Mouse (Mus musculus): ENCODE measurements around the gene D330020A13Rik.

The D330020A13Rik gene

GRCm38 (mm10) chr6:120301137-120301536 lies 7.0 kb downstream of the D330020A13Rik start:
- DNase-seq: no peak

- no peak for DNase-seq
These were observed 8.7 kb downstream of the D330020A13Rik start for GRCm38 (mm10) chr6:120302755-120303316.

- no peak for DNase-seq
These were observed 12.9 kb downstream of the D330020A13Rik start for GRCm38 (mm10) chr6:120306859-120307594.

GRCm38 (mm10) chr6:120309338-120309737 lies 15.2 kb downstream of the D330020A13Rik start:
- no peak for DNase-seq

GRCm38 (mm10) chr6:120309787-120310186 lies 15.6 kb downstream of the D330020A13Rik start:
- DNase-seq: no peak

- no peak for DNase-seq
These were observed 18.3 kb downstream of the D330020A13Rik start for GRCm38 (mm10) chr6:120312443-120312842.

DNA sequence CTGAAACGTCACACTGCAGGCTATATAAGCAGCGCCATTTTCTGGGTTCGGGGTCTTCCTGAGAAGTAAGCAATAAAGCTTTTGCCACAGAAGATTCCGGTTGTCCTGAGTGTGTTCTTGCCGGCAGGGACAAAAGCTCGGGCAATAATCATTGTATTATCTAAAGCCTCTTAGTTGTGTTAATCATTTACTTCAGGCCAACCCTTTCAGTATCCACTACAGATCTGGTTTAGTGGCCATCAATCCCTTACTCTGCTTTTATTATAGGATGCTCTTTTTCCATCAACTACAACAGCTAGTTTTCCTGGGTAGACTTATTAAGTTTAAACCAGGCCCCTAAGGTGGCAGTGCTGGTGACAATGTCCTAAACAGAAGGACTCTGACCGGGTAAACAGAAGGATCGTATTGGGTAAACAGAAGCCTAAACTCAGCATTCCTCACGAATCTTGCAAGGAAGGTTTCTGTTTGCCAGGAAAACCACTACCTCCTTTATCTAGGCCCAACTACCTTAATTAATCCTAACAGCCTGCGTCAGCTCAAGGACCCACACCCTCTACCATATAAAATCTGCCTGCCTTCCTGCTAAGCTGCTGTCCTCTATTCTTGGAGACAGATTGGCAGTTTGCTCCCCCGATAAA lies 24.3 kb downstream of the D330020A13Rik start:
- DNase-seq: no peak

- no peak for DNase-seq
These were observed 25.0 kb downstream of the D330020A13Rik start for GRCm38 (mm10) chr6:120319129-120319528.

GRCm38 (mm10) chr6:120320369-120320768 lies 26.2 kb downstream of the D330020A13Rik start:
- no peak for DNase-seq

GRCm38 (mm10) chr6:120324295-120324927 lies 30.2 kb downstream of the D330020A13Rik start:
- DNase-seq: peak; percentile 38

DNA sequence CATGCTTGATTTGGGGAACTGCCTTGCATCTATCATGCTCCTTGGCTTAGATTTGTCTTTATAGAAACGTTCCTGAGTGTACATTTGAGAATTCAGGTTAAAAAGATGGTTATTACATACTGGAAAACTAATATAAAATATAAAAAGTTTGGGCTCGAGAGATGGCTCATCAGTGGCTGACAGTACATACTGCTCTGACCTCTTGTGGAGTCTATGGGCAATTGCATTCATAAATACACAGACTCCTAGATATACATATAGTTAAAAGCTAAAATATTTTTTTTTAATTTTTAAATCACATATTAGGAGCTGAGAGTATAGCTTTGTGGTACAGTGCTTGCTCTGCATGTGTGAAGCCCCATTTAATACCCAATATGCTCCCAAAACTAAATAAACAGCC lies 38.2 kb downstream of the D330020A13Rik start:
- DNase-seq: no peak

- no peak for DNase-seq
These were observed 49.8 kb downstream of the D330020A13Rik start for GRCm38 (mm10) chr6:120343992-120344391.

Data from cerebellum, adult 9-11 months (tissue).